ENCODE assay signal across 8 mouse cellular contexts in genomic region chr11:101082208-101083082, GRCm38 (mm10). TPM values are rescaled to one million over a fixed set of nuclear protein-coding genes. Genes with fewer than 3 reads are reported as not detected.
DNase-seq lines count a peak whose midpoint lies in the region; ATAC-seq lines count a peak whose summit lies in the region.

TSS of gene Coasy (plus strand) at chr11:101082565.

- peaks cover 33% of the 10 kb centered on the region for H3K27me3 ChIP-seq in embryonic facial prominence, embryonic 11.5 days (ENCODE audit: control insufficient read depth, insufficient read depth, low read length)
- H3K27me3 ChIP-seq in limb, embryonic 11.5 days (ENCODE audit: control insufficient read depth, insufficient read depth, low read length), result peaks cover 42% of the 10 kb centered on the region
- peaks cover 38% of the 10 kb centered on the region for H3K27me3 ChIP-seq in midbrain, embryonic 14.5 days (ENCODE audit: control insufficient read depth, insufficient read depth, low read length)

- WGBS in embryonic facial prominence, embryonic 11.5 days, result under 1% methylated on average over 40 of the region's 51 CpGs
- under 1% methylated on average over 49 of the region's 51 CpGs for WGBS in limb, embryonic 11.5 days
- WGBS in midbrain, embryonic 14.5 days, result under 1% methylated on average over 51 of the region's 51 CpGs

- H3K9me3 ChIP-seq in embryonic facial prominence, embryonic 11.5 days (replicated peaks; ENCODE audit: control insufficient read depth, low read length), result no peaks in the 10 kb centered on the region
- H3K9me3 ChIP-seq in limb, embryonic 11.5 days (ENCODE audit: control insufficient read depth, low read length), result no peaks in the 10 kb centered on the region
- H3K9me3 ChIP-seq in midbrain, embryonic 14.5 days (ENCODE audit: control insufficient read depth, low read length), result no peaks in the 10 kb centered on the region

- DNase-seq in urinary bladder, adult 18-20 months (ENCODE audit: low spot score in 2 of 2), result peak; percentile 76 to 81
- no peak for DNase-seq in urinary bladder, postnatal 10 days (ENCODE audit: low spot score)
- peak; percentile 92 for DNase-seq in embryonic facial prominence, embryonic 11.5 days (ENCODE audit: low spot score)
- peak; percentile 99 for DNase-seq in heart, adult 11 months
- peak; percentile 87 for DNase-seq in kidney, adult 18-20 months
- DNase-seq in limb, embryonic 11.5 days (ENCODE audit: low spot score), result peak; percentile 92
- peak; percentile 94 for DNase-seq in midbrain, embryonic 14.5 days
- DNase-seq in spleen, adult 18-20 months, result peak; percentile 72 to 75

- peak within 1 kb of the TSS; percentile 95 for H3K4me2 ChIP-seq in embryonic facial prominence, embryonic 11.5 days (ENCODE audit: low read depth, low read length)
- peak within 1 kb of the TSS; percentile 96 for H3K4me2 ChIP-seq in limb, embryonic 11.5 days (ENCODE audit: low read depth, severe bottlenecking)
- H3K4me2 ChIP-seq in midbrain, embryonic 14.5 days (ENCODE audit: low read length), result peak within 1 kb of the TSS; percentile 100

- H3K4me3 ChIP-seq in embryonic facial prominence, embryonic 11.5 days (ENCODE audit: low read depth, low read length), result peak within 1 kb of the TSS; percentile 72
- H3K4me3 ChIP-seq in limb, embryonic 11.5 days (ENCODE audit: low read depth, low read length), result peak within 1 kb of the TSS; percentile 82
- H3K4me3 ChIP-seq in midbrain, embryonic 14.5 days (replicated peaks; ENCODE audit: low read depth, low read length), result peak within 1 kb of the TSS; percentile 68

- no peaks in the 10 kb centered on the region for H3K36me3 ChIP-seq in embryonic facial prominence, embryonic 11.5 days (replicated peaks; ENCODE audit: control insufficient read depth, insufficient read depth, low read depth, low read length)
- no peaks in the 10 kb centered on the region for H3K36me3 ChIP-seq in limb, embryonic 11.5 days (ENCODE audit: control insufficient read depth, insufficient read depth, low read length)
- peaks cover 10% of the 10 kb centered on the region; the same call in 1 of the 2 replicates for H3K36me3 ChIP-seq in midbrain, embryonic 14.5 days (ENCODE audit: control insufficient read depth, insufficient read depth, low read length)

- peak; percentile 85 for ATAC-seq in embryonic facial prominence, embryonic 11.5 days (replicated peaks; ENCODE audit: insufficient number of reproducible peaks, low FRiP score, low TSS enrichment, low read depth)
- peak; percentile 85 for ATAC-seq in limb, embryonic 11.5 days (ENCODE audit: insufficient number of reproducible peaks, low FRiP score, low TSS enrichment, low read depth)
- peak; percentile 86 for ATAC-seq in midbrain, embryonic 14.5 days (ENCODE audit: low FRiP score, low TSS enrichment)

- H3K4me1 ChIP-seq in embryonic facial prominence, embryonic 11.5 days (ENCODE audit: control insufficient read depth, insufficient read depth, low read length), result peaks cover 3% of the 10 kb centered on the region
- peaks cover 15% of the 10 kb centered on the region for H3K4me1 ChIP-seq in limb, embryonic 11.5 days (ENCODE audit: control insufficient read depth, insufficient read depth, low read length)
- H3K4me1 ChIP-seq in midbrain, embryonic 14.5 days (ENCODE audit: control insufficient read depth, insufficient read depth, low read length), result peaks cover 25% of the 10 kb centered on the region

- H3K27ac ChIP-seq in embryonic facial prominence, embryonic 11.5 days (replicated peaks; ENCODE audit: low read depth, low read length), result peak within 1 kb of the TSS; percentile 79
- H3K27ac ChIP-seq in limb, embryonic 11.5 days (replicated peaks; ENCODE audit: low read depth, low read length), result no peak within 1 kb of the TSS; the same call in 1 of the 2 replicates
- peak within 1 kb of the TSS; percentile 89 for H3K27ac ChIP-seq in midbrain, embryonic 14.5 days (replicated peaks; ENCODE audit: low read depth, low read length)

- H3K9ac ChIP-seq in embryonic facial prominence, embryonic 11.5 days (replicated peaks; ENCODE audit: low read length), result peak within 1 kb of the TSS; percentile 90
- peak within 1 kb of the TSS; percentile 90 for H3K9ac ChIP-seq in limb, embryonic 11.5 days (ENCODE audit: low read length)
- peak within 1 kb of the TSS; percentile 84 for H3K9ac ChIP-seq in midbrain, embryonic 14.5 days (replicated peaks; ENCODE audit: low read length)

RNA-seq across cellular contexts. Expression of gene Coasy, which starts in this region (rescaled TPM):
- 44.9 and 58.1 TPM in 2 replicates for polyA plus RNA-seq in embryonic facial prominence, embryonic 11.5 days (2014; fragmentation: Nextera tagmentation; extraction: Ambion mirVana)
- polyA plus RNA-seq in limb, embryonic 11.5 days (2014; fragmentation: Nextera tagmentation; extraction: Ambion mirVana), result 40.5 and 49.4 TPM in 2 replicates
- 43.6 and 44.4 TPM in 2 replicates for polyA plus RNA-seq in midbrain, embryonic 14.5 days (2014; fragmentation: Nextera tagmentation; extraction: Ambion mirVana)
